Mouse (Mus musculus) left cerebral cortex, postnatal 36 days (tissue): ENCODE measurements at regions not wholly inside any gene's neighbourhood (a gene's known extent, or its start where the extent isn't known, plus 50 kb on each side); places are given as distances from the start of the nearest gene placed in this dataset.

Experiments used
- DNase-seq, 2 experiments: peaks; one replicate each; pipeline ENCODE4 v3.0.0; 2021 to 2022; ENCODE audit warnings: low spot score in 2 of 2, mixed read lengths in 1 of 2
- intact Hi-C: fragments of 180-260 bp; cut with DNase I; formaldehyde crosslinking; loops from one replicate; pipeline ENCODE4 v1.15.1; 2025

- intact Hi-C loops = no loop called here
- DNase-seq = no peak
These were observed 256.4 kb upstream of the Zfp637 start for GRCm38 (mm10) chr6:117584563-117584962.

GRCm38 (mm10) chr6:117596166-117596840, 244.7 kb upstream of the Zfp637 start:
- intact Hi-C loops = no loop called here
- no peak for DNase-seq

- no peak for DNase-seq
- intact Hi-C loops = no loop called here
These were observed 236.1 kb upstream of the Zfp637 start for GRCm38 (mm10) chr6:117604834-117605233.

GRCm38 (mm10) chr6:117605685-117606084, 235.3 kb upstream of the Zfp637 start:
- no peak for DNase-seq
- intact Hi-C loops = no loop called here

GRCm38 (mm10) chr6:117606211-117606610, 234.8 kb upstream of the Zfp637 start:
- intact Hi-C loops = no loop called here
- no peak for DNase-seq

GRCm38 (mm10) chr6:117607023-117607422, 234.0 kb upstream of the Zfp637 start:
- DNase-seq = no peak
- intact Hi-C loops = no loop called here

GRCm38 (mm10) chr6:117609476-117610404, 231.2 kb upstream of the Zfp637 start:
- no peak for DNase-seq
- intact Hi-C loops = no loop called here

- intact Hi-C loops = no loop called here
- no peak for DNase-seq
These were observed 229.7 kb upstream of the Zfp637 start for GRCm38 (mm10) chr6:117611281-117611680.

- intact Hi-C loops = no loop called here
- no peak for DNase-seq
These were observed 229.0 kb upstream of the Zfp637 start for GRCm38 (mm10) chr6:117611965-117612364.

GRCm38 (mm10) chr6:117612421-117612820, 228.6 kb upstream of the Zfp637 start:
- no peak for DNase-seq
- intact Hi-C loops = no loop called here

GRCm38 (mm10) chr6:117613656-117614350, 227.2 kb upstream of the Zfp637 start:
- DNase-seq = no peak
- intact Hi-C loops = no loop called here

- intact Hi-C loops = no loop called here
- no peak for DNase-seq
These were observed 226.6 kb upstream of the Zfp637 start for GRCm38 (mm10) chr6:117614386-117614785.

GRCm38 (mm10) chr6:117617168-117617567, 223.8 kb upstream of the Zfp637 start:
- no peak for DNase-seq
- intact Hi-C loops = no loop called here

- intact Hi-C loops = no loop called here
- DNase-seq = no peak
These were observed 223.0 kb upstream of the Zfp637 start for GRCm38 (mm10) chr6:117617951-117618350.

GRCm38 (mm10) chr6:117619606-117620005, 221.4 kb upstream of the Zfp637 start:
- intact Hi-C loops = no loop called here
- no peak for DNase-seq

- intact Hi-C loops = no loop called here
- no peak for DNase-seq
These were observed 218.5 kb upstream of the Zfp637 start for GRCm38 (mm10) chr6:117622446-117622845.

GRCm38 (mm10) chr6:117622946-117623345, 218.0 kb upstream of the Zfp637 start:
- intact Hi-C loops = no loop called here
- DNase-seq = no peak

- intact Hi-C loops = no loop called here
- DNase-seq = no peak
These were observed 215.3 kb upstream of the Zfp637 start for GRCm38 (mm10) chr6:117625716-117626115.

- intact Hi-C loops = no loop called here
- DNase-seq = no peak
These were observed 213.5 kb upstream of the Zfp637 start for GRCm38 (mm10) chr6:117627461-117627860.

GRCm38 (mm10) chr6:117646628-117647027, 194.4 kb upstream of the Zfp637 start:
- DNase-seq = peak; percentile 6
- intact Hi-C loops = no loop called here
